Mouse (Mus musculus): Measurements from ENCODE around the gene Flywch2. TPM values are rescaled to one million over a fixed set of nuclear protein-coding genes. Genes with fewer than 3 reads are reported as not detected.

The Flywch2 gene
- total RNA-seq, 2 experiments from 2014 or later: 0.47 to 0.51 TPM

DNA sequence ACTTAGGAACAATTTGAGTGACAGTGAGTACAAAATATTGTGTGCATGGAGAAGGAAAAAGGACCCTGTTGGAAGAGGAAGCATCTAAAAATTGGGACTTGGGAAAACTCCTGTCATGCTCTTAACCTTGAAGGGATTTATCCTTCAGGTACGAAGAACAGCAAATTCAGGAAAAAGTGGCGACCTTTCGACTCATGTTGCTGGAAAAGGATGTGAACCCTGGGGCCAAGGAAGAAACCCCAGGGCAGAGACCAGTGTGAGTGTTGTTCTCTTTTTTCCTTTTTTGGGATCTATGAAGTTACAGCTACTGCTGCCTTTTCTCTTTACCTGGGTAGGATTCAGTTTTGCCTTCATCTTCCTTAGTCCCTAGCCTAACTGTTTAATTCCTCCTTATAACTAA, 22.0 kb upstream of the Flywch2 start:
- no peak overlapping the region for H3K27ac ChIP-seq
- TF ChIP-seq CTCF (IDR thresholded peaks at IDR 0.05): no peak
- intact Hi-C loops (cut with DNase I): no loop called here
- H3K4me3 ChIP-seq: no peak overlapping the region
- DNase-seq: no peak

GRCm38 (mm10) chr17:23806867-23807266, 21.0 kb upstream of the Flywch2 start:
- peak; percentile 40 for TF ChIP-seq CTCF (IDR thresholded peaks at IDR 0.05)
- intact Hi-C loops (cut with DNase I): no loop called here
- Histone ChIP-seq H3K4me3 (peak overlapping the region; percentile 53), H3K27ac (peak overlapping the region; percentile 8; the same call in 1 of the 2 replicates)
- DNase-seq: no peak

GRCm38 (mm10) chr17:23804426-23805085, 18.7 kb upstream of the Flywch2 start:
- TF ChIP-seq CTCF (IDR thresholded peaks at IDR 0.05): no peak
- Histone ChIP-seq H3K4me3 (peak overlapping the region; percentile 100), H3K27ac (peak overlapping the region; percentile 99)
- intact Hi-C loops (cut with DNase I): no loop called here
- no peak for DNase-seq

- peak; percentile 88 for DNase-seq
These were observed 17.6 kb upstream of the Flywch2 start for GRCm38 (mm10) chr17:23803366-23804041.

GRCm38 (mm10) chr17:23802746-23803365, 17.0 kb upstream of the Flywch2 start:
- intact Hi-C loops (cut with DNase I): loop anchor here (2.0 kb wide), 2 partner anchors 26 to 32 kb away; partner anchors contain the start of genes Elob and Flywch1

More at GRCm38 (mm10) chr17:23803366-23804041, 17.6 kb upstream of the Flywch2 start:
- TF ChIP-seq CTCF (IDR thresholded peaks at IDR 0.05): no peak
- peak overlapping the region; percentile 100 for H3K4me3 ChIP-seq
- intact Hi-C loops (cut with DNase I): loop anchor here (2.0 kb wide), 2 partner anchors 25 to 33 kb away; partner anchors contain the start of genes Elob and Flywch1
- peak overlapping the region; percentile 99 for H3K27ac ChIP-seq

GRCm38 (mm10) chr17:23801627-23802026, 15.7 kb upstream of the Flywch2 start:
- peak overlapping the region; percentile 99; the same call in 1 of the 2 replicates for H3K27ac ChIP-seq
- no peak for DNase-seq
- H3K4me3 ChIP-seq: no peak overlapping the region
- intact Hi-C loops (cut with DNase I): loop anchor here (2.0 kb wide), 2 partner anchors 27 to 31 kb away; partner anchors contain the start of genes Elob and Flywch1
- TF ChIP-seq CTCF (IDR thresholded peaks at IDR 0.05): no peak

More at GRCm38 (mm10) chr17:23802746-23803365, 17.0 kb upstream of the Flywch2 start:
- Histone ChIP-seq H3K27ac (peak overlapping the region; percentile 99), H3K4me3 (peak overlapping the region; percentile 100)
- DNase-seq: peak; percentile 98
- TF ChIP-seq CTCF (IDR thresholded peaks at IDR 0.05): no peak

DNA sequence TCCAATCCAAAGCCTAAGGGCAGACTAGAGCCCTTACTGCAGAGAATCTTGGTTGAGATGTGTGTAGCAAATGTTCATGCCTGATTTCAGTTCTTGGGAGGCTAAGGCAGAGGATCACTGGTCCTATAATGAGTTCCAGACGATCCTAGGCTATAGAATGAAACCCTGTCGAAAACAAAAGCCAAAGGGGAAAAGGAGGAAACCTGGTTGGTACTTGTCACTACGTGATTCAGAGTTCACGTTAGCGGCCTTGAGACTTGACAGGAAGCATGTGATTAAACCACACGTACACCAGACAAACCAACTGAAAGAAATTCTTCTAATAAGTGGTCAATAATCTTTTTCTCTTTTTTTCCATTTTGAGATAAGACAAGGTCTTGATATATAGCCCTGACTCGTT, 11.4 kb upstream of the Flywch2 start:
- no peak for TF ChIP-seq CTCF (IDR thresholded peaks at IDR 0.05)
- H3K27ac ChIP-seq: no peak overlapping the region
- H3K4me3 ChIP-seq: no peak overlapping the region
- intact Hi-C loops (cut with DNase I): no loop called here
- no peak for DNase-seq

DNA sequence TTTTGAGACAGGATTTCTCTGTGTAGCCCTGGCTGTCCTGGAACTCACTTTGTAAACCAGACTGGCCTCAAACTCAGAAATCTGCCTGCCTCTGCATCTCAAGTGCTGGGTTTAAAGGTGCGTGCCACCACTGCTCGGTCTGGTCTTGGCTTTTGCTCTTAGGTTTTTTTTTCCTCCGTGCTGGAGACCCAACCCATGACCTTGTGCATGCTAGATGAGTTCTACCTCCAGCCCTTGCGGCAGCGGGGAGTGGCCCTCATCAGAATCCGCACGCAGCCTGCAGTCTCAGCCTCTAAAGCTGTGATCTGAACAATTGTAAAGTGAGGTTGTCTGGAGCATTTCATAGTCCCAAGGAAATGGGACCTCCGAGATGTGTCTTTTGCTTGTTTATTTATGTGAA, 9.4 kb upstream of the Flywch2 start:
- Histone ChIP-seq H3K27ac (no peak overlapping the region), H3K4me3 (no peak overlapping the region)
- intact Hi-C loops (cut with DNase I): no loop called here
- no peak for DNase-seq
- no peak for TF ChIP-seq CTCF (IDR thresholded peaks at IDR 0.05)

DNA sequence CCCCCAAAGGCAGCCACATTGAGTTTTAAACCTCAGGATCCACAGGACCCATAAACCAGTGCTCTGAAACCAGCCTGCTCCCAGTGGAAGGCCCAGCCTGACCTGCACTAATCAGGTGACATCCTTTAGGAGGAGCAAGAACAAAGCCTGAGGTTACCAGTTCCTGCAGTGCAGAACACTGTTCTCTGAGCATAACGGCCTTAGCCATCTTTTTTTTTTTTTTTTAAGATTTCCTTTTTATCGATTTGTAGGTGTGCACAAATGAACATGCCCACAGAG, 5.1 kb upstream of the Flywch2 start:
- intact Hi-C loops (cut with DNase I): loop anchor here (5.0 kb wide), 1 partner anchor 41 kb away; no protein-coding TSS in a partner anchor
- no peak for DNase-seq
- Histone ChIP-seq H3K27ac (peak overlapping the region; percentile 85), H3K4me3 (peak overlapping the region; percentile 73)
- no peak for TF ChIP-seq CTCF (IDR thresholded peaks at IDR 0.05)

DNA sequence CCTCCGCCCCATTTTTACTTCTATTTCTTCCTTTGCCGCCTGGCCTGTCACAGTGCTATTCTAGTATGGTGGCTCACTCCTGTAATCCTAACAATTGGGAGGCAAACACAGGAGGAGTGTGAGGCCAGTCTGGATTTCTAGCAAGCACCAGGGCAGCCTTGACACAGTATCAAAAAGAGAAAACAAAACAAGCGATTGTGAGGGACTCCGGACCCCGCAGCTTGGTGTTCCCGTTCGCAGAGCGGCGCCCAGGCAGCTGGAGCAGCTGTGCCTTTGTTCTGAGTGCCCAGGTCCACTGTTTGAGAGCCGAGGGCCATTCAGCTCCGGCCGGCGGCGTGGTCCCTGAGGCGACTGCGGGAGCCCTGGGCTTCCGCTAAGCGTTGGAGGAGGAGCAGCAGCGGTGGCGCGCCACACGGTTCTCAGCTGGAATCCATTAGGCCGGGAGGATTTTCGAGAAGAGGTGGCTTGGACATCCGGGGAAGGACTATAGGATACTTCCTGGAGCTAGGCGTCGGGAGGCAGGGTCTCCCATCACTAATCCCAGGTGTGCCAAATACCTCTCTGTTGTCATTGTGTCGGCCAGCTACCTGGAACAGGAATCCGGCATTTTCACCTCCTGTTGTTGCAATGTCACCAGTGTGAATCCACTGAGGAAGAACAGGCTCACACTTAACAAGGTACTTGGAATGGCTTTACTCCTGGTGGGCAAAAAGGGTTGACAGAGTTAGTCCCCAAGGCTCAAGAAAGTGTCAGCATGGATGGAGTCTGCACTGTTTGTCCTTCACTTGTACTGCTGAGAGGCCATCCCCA, 4.6 kb upstream of the Flywch2 start, which contains the start of gene Srrm2:
Gene Srrm2 (plus strand): TSS at position 264 of the 810 bp plus-strand sequence.
- no peak for TF ChIP-seq CTCF (IDR thresholded peaks at IDR 0.05)
- peak; percentile 71 for DNase-seq
- intact Hi-C loops (cut with DNase I): loop anchor here (5.0 kb wide), 1 partner anchor 42 kb away; no protein-coding TSS in a partner anchor
- peak within 1 kb of the TSS; percentile 73 for H3K4me3 ChIP-seq
- peak within 1 kb of the TSS; percentile 85 for H3K27ac ChIP-seq

GRCm38 (mm10) chr17:23789749-23790268, 3.9 kb upstream of the Flywch2 start:
- intact Hi-C loops (cut with DNase I): loop anchor here (5.0 kb wide), 1 partner anchor 42 kb away; no protein-coding TSS in a partner anchor
- DNase-seq: no peak
- peak overlapping the region; percentile 85 for H3K27ac ChIP-seq
- H3K4me3 ChIP-seq: peak overlapping the region; percentile 73
- no peak for TF ChIP-seq CTCF (IDR thresholded peaks at IDR 0.05)

DNA sequence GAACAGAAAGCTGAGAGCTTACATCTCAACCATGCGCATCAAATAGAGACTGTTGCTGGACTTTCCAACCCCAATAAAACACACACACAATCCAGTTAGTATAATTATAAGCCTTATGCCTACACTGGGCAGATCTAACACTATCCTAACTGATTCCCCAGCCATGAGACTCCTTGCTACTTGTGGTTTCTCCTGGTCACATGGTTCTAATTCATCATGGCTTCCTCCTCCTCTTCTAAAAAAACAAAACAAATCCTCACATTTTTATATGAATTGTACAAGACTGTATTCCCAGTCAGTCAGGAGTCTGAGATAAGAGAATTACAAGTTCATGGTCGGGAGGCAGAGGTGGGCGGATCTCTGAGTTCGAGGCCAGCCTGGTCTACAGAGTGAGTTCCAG, 3.1 kb upstream of the Flywch2 start:
- H3K4me3 ChIP-seq: no peak overlapping the region
- no peak for DNase-seq
- intact Hi-C loops (cut with DNase I): no loop called here
- H3K27ac ChIP-seq: no peak overlapping the region
- no peak for TF ChIP-seq CTCF (IDR thresholded peaks at IDR 0.05)
